Mouse (Mus musculus) myocyte (in vitro differentiated cells): Measurements from ENCODE around the gene Nr1h2.

Experiments used
- E2F4 ChIP-seq: IDR thresholded peaks from one replicate; pipeline ENCODE4 v1.6.1; 2011; ENCODE audit warnings: mild to moderate bottlenecking, control low read depth, moderate library complexity; ENCODE audit not compliant: insufficient read depth
- MAX ChIP-seq: IDR thresholded peaks from one replicate; pipeline ENCODE4 v1.6.1; 2011; ENCODE audit warnings: low read depth, mild to moderate bottlenecking, control low read depth
- MYOD1 ChIP-seq, 3 experiments: IDR thresholded peaks; one replicate each; pipeline ENCODE4 v1.6.1; 2011; ENCODE audit warnings: control low read depth in 2 of 3, low read depth in 2 of 3, mild to moderate bottlenecking in 2 of 3, moderate library complexity in 1 of 3; ENCODE audit not compliant: insufficient read length in 2 of 3, control insufficient read depth in 1 of 3
- MYOG ChIP-seq, 3 experiments: IDR thresholded peaks; one replicate each; pipeline ENCODE4 v1.6.1; 2011; ENCODE audit warnings: control low read depth in 2 of 3, low read depth in 2 of 3, mild to moderate bottlenecking in 2 of 3; ENCODE audit not compliant: insufficient read length in 2 of 3, control insufficient read depth in 1 of 3, insufficient read depth in 1 of 3
- POLR2A ChIP-seq: IDR thresholded peaks from one replicate; pipeline ENCODE4 v1.6.1; 2011; ENCODE audit warnings: low read depth, mild to moderate bottlenecking, control low read depth, moderate library complexity; ENCODE audit not compliant: insufficient read length
- POLR2AphosphoS2 ChIP-seq: IDR thresholded peaks from one replicate; pipeline ENCODE4 v1.6.1; 2011; ENCODE audit warnings: low read depth, control low read depth; ENCODE audit not compliant: insufficient read length
- REST ChIP-seq: IDR thresholded peaks from one replicate; pipeline ENCODE4 v1.6.1; 2011; ENCODE audit warnings: mild to moderate bottlenecking, control low read depth, moderate library complexity; ENCODE audit not compliant: insufficient read depth, insufficient read length
- SRF ChIP-seq: IDR thresholded peaks from one replicate; pipeline ENCODE4 v1.6.1; 2011; ENCODE audit warnings: low read depth; ENCODE audit not compliant: control insufficient read depth, insufficient read length
- TCF12 ChIP-seq: IDR thresholded peaks from one replicate; pipeline ENCODE4 v1.6.1; 2011; ENCODE audit warnings: mild to moderate bottlenecking, control low read depth; ENCODE audit not compliant: poor library complexity, insufficient read depth, severe bottlenecking
- TCF3 ChIP-seq: IDR thresholded peaks from one replicate; pipeline ENCODE4 v1.6.1; 2011; ENCODE audit warnings: low read depth, control low read depth; ENCODE audit not compliant: insufficient read length
- USF1 ChIP-seq: IDR thresholded peaks from one replicate; pipeline ENCODE4 v1.6.1; 2011; ENCODE audit warnings: low read depth, mild to moderate bottlenecking, control low read depth, moderate library complexity

- no peak for TF ChIP-seq REST
- TF ChIP-seq POLR2A = no peak
- no peak for TF ChIP-seq USF1
- TF ChIP-seq MYOD1 (IDR thresholded peaks at IDR 0.05; ENCODE audit: control insufficient read depth in 1 of 3, insufficient read length in 2 of 3, low read depth in 2 of 3) = no peak
- TF ChIP-seq SRF = no peak
- TF ChIP-seq MYOG (IDR thresholded peaks at IDR 0.05; ENCODE audit: control insufficient read depth in 1 of 3, insufficient read depth in 1 of 3, insufficient read length in 2 of 3, low read depth in 2 of 3) = no peak
- no peak for TF ChIP-seq MAX
- TF ChIP-seq TCF12 = no peak
- TF ChIP-seq E2F4 = no peak
- TF ChIP-seq POLR2AphosphoS2 = no peak
- TF ChIP-seq TCF3 = no peak
Observed at GRCm38 (mm10) chr7:44584921-44585320, 31.2 kb upstream of the Nr1h2 start.
